Mouse (Mus musculus): ENCODE results near the gene Sppl3.

DNA sequence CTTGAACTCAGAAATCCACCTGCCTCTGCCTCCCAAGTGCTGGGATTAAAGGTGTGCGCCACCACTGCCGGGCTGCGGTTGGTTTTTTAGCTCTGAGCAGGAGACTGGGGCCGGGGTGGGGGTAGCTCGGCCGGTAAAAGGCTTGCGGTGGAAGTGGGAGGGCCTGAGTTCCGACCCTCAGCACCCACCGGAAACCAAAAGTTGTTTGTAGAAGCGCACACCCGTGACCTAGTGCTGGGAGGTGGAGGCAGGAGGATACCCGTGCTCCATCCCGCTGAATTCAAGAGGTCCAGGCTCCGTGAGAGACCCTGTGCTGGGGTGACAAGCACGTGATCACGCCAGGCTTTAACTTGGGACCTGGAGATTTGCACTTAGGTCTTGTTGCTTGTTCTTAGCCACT lies 14.5 kb upstream of the Sppl3 start:
- no peak for TF ChIP-seq CTCF (IDR thresholded peaks at IDR 0.05)
- TF ChIP-seq EP300 (IDR thresholded peaks at IDR 0.05) = no peak

All from lung, postnatal 0 days (tissue).